Mouse (Mus musculus) heart, embryonic 14.5 days (tissue): ENCODE measurements at regions not wholly inside any gene's neighbourhood (a gene's known extent, or its start where the extent isn't known, plus 50 kb on each side); places are given as distances from the start of the nearest gene placed in this dataset.
"Not testable (repeated sequence)": the region's sequence is repeated elsewhere in the genome, so short reads cannot be mapped to it uniquely, and the experiment has no call there.

Experiments used
- ATAC-seq: fragments of 200-750 bp; cut with Nextera tagmentation; 2 replicates; pipeline ENCODE4 v1.8.0; 2017; ENCODE audit warnings: low read depth, moderate TSS enrichment; ENCODE audit not compliant: insufficient number of reproducible peaks, insufficient read depth, low FRiP score
- H3K27ac ChIP-seq, 2 experiments: fragments of 200-500 bp in 1 of 2; fragments of 300-500 bp in 1 of 2; sonication (generic) in 1 of 2; replicated peaks in 1 of 2; 2 replicates each; pipeline ENCODE4 v1.5.1; 2012 to 2014; ENCODE audit warnings: low read depth in 2 of 2, low read length in 2 of 2, control low read depth in 1 of 2, mild to moderate bottlenecking in 1 of 2, mixed read lengths in 1 of 2; ENCODE audit not compliant: control insufficient read depth in 1 of 2, insufficient read depth in 1 of 2
- H3K27me3 ChIP-seq: fragments of 300-500 bp; sonication (generic); 2 replicates; pipeline ENCODE4 v1.6.1; 2014; ENCODE audit warnings: mild to moderate bottlenecking, low read length, control low read depth; ENCODE audit not compliant: control insufficient read depth, insufficient read depth
- H3K36me3 ChIP-seq: fragments of 300-500 bp; sonication (generic); 2 replicates; pipeline ENCODE4 v1.6.1; 2014; ENCODE audit warnings: mild to moderate bottlenecking, control low read depth, low read length, mixed read lengths; ENCODE audit not compliant: control insufficient read depth, insufficient read depth
- H3K4me1 ChIP-seq, 2 experiments: fragments of 200-500 bp in 1 of 2; fragments of 300-500 bp in 1 of 2; sonication (generic) in 1 of 2; 2 replicates each; pipeline ENCODE4 v1.6.1; 2012 to 2014; ENCODE audit warnings: low read length in 2 of 2, control low read depth in 1 of 2, mixed read lengths in 1 of 2; ENCODE audit not compliant: control insufficient read depth in 2 of 2, insufficient read depth in 2 of 2
- H3K4me2 ChIP-seq: fragments of 300-500 bp; sonication (generic); 2 replicates; pipeline ENCODE4 v1.6.1; 2014; ENCODE audit warnings: mild to moderate bottlenecking, low read length
- H3K4me3 ChIP-seq, 2 experiments: fragments of 200-500 bp in 1 of 2; fragments of 300-500 bp in 1 of 2; sonication (generic) in 1 of 2; 2 replicates each; pipeline ENCODE4 v1.5.1; 2012 to 2014; ENCODE audit warnings: low read length in 2 of 2, mild to moderate bottlenecking in 2 of 2, control low read depth in 1 of 2, low read depth in 1 of 2, moderate library complexity in 1 of 2; ENCODE audit not compliant: control insufficient read depth in 1 of 2, insufficient read depth in 1 of 2
- H3K9ac ChIP-seq: fragments of 300-500 bp; sonication (generic); 2 replicates; pipeline ENCODE4 v1.6.1; 2014; ENCODE audit warnings: mild to moderate bottlenecking, low read length
- H3K9me3 ChIP-seq: fragments of 300-500 bp; sonication (generic); 2 replicates; pipeline ENCODE4 v1.6.1; 2016; ENCODE audit warnings: low read length, control low read depth; ENCODE audit not compliant: control insufficient read depth
- WGBS: fragments of 180-500 bp; shearing (Covaris S2); extraction: QIAGEN DNeasy Blood & Tissue Kit; methylation state at CpG from one replicate; pipeline ENCODE4 v1.1.7; 2014; 5-methylcytosine and 5-hydroxymethylcytosine counted together

- no peaks in the 10 kb centered on the region for H3K9me3 ChIP-seq
- no peaks in the 10 kb centered on the region for H3K27me3 ChIP-seq
- 0 out of 4 replicates have a peak overlapping the region, but pooled peaks of 1 of the 2 experiments have one; percentile 3 for H3K27ac ChIP-seq
- no peak overlapping the region for H3K9ac ChIP-seq
- WGBS, result 23% methylated on average over 4 of the region's 4 CpGs
- ATAC-seq, result no peak
- H3K4me3 ChIP-seq, result no peak overlapping the region
- H3K36me3 ChIP-seq, result no peaks in the 10 kb centered on the region
- H3K4me2 ChIP-seq, result no peak overlapping the region
- H3K4me1 ChIP-seq, result peaks cover 0 to 6% of the 10 kb centered on the region in 2 experiments; a peak in 1 of 4 replicates
Observed at GRCm38 (mm10) chr13:82562576-82562975, 779.7 kb downstream of the Cetn3 start.

GRCm38 (mm10) chr13:82570925-82571324, 788.0 kb downstream of the Cetn3 start:
- Histone ChIP-seq H3K9me3 (no peaks in the 10 kb centered on the region), H3K4me2 (no peak overlapping the region), H3K27me3 (no peaks in the 10 kb centered on the region), H3K4me3 (no peak overlapping the region), H3K9ac (no peak overlapping the region), H3K36me3 (no peaks in the 10 kb centered on the region), H3K27ac (no peak overlapping the region), H3K4me1 (no peaks in the 10 kb centered on the region)
- no peak for ATAC-seq
- WGBS, result 80% methylated on average over 1 of the region's 1 CpGs

GRCm38 (mm10) chr13:82577937-82578336, 795.1 kb downstream of the Cetn3 start:
- H3K36me3 ChIP-seq, result no peaks in the 10 kb centered on the region
- no peak for ATAC-seq
- H3K27ac ChIP-seq, result no peak overlapping the region
- WGBS, result 80% methylated on average over 4 of the region's 4 CpGs
- no peak overlapping the region for H3K4me3 ChIP-seq
- no peaks in the 10 kb centered on the region for H3K27me3 ChIP-seq
- H3K4me1 ChIP-seq, result no peaks in the 10 kb centered on the region
- no peak overlapping the region for H3K9ac ChIP-seq
- H3K9me3 ChIP-seq, result no peaks in the 10 kb centered on the region
- H3K4me2 ChIP-seq, result no peak overlapping the region

- H3K36me3 ChIP-seq, result no peaks in the 10 kb centered on the region
- no peak overlapping the region for H3K9ac ChIP-seq
- no peaks in the 10 kb centered on the region for H3K9me3 ChIP-seq
- H3K4me2 ChIP-seq, result no peak overlapping the region
- 71% methylated on average over 1 of the region's 1 CpGs for WGBS
- no peak for ATAC-seq
- H3K4me3 ChIP-seq, result no peak overlapping the region
- no peaks in the 10 kb centered on the region for H3K27me3 ChIP-seq
- no peaks in the 10 kb centered on the region for H3K4me1 ChIP-seq
- no peak overlapping the region for H3K27ac ChIP-seq
Observed at GRCm38 (mm10) chr13:82586335-82586734, 803.5 kb downstream of the Cetn3 start.

- WGBS, result 84% methylated on average over 8 of the region's 8 CpGs
- H3K4me1 ChIP-seq, result no peaks in the 10 kb centered on the region
- no peaks in the 10 kb centered on the region for H3K9me3 ChIP-seq
- no peaks in the 10 kb centered on the region for H3K27me3 ChIP-seq
- H3K27ac ChIP-seq, result no peak overlapping the region
- no peak overlapping the region for H3K4me3 ChIP-seq
- no peak overlapping the region for H3K9ac ChIP-seq
- no peak for ATAC-seq
- H3K36me3 ChIP-seq, result no peaks in the 10 kb centered on the region
- H3K4me2 ChIP-seq, result no peak overlapping the region
Observed at GRCm38 (mm10) chr13:82593831-82594230, 811.0 kb downstream of the Cetn3 start.

- Histone ChIP-seq H3K9me3 (no peaks in the 10 kb centered on the region), H3K9ac (no peak overlapping the region), H3K36me3 (no peaks in the 10 kb centered on the region), H3K27ac (no peak overlapping the region), H3K4me3 (no peak overlapping the region), H3K4me2 (no peak overlapping the region), H3K27me3 (no peaks in the 10 kb centered on the region), H3K4me1 (no peaks in the 10 kb centered on the region)
- no peak for ATAC-seq
Observed at GRCm38 (mm10) chr13:82595566-82595965, 812.7 kb downstream of the Cetn3 start.

GRCm38 (mm10) chr13:82605868-82606267, 823.0 kb downstream of the Cetn3 start:
- H3K4me2 ChIP-seq, H3K36me3 ChIP-seq, H3K9me3 ChIP-seq, H3K9ac ChIP-seq, H3K27me3 ChIP-seq, H3K27ac ChIP-seq, ATAC-seq, H3K4me1 ChIP-seq, H3K4me3 ChIP-seq: not testable (repeated sequence)
- 59% methylated on average over 3 of the region's 3 CpGs for WGBS

GRCm38 (mm10) chr13:82619005-82619653, 836.3 kb downstream of the Cetn3 start:
- Histone ChIP-seq H3K36me3 (no peaks in the 10 kb centered on the region), H3K4me1 (peaks cover 0 to 5% of the 10 kb centered on the region in 2 experiments; a peak in 2 of 4 replicates), H3K4me3 (no peak overlapping the region), H3K27me3 (no peaks in the 10 kb centered on the region), H3K4me2 (no peak overlapping the region), H3K9me3 (no peaks in the 10 kb centered on the region), H3K9ac (no peak overlapping the region), H3K27ac (no peak overlapping the region)
- WGBS, result 64% methylated on average over 4 of the region's 4 CpGs
- ATAC-seq, result no peak
